Mouse (Mus musculus) midbrain, embryonic 15.5 days (tissue): ENCODE measurements at regions not wholly inside any gene's neighbourhood (a gene's known extent, or its start where the extent isn't known, plus 50 kb on each side); places are given as distances from the start of the nearest gene placed in this dataset.

Experiments used
- ATAC-seq: fragments of 200-750 bp; cut with Nextera tagmentation; replicated peaks from 2 replicates; pipeline ENCODE4 v1.8.0; 2017; ENCODE audit warnings: moderate TSS enrichment
- H3K27ac ChIP-seq: fragments of 300-500 bp; sonication (generic); 2 replicates; pipeline ENCODE4 v1.5.1; 2015; ENCODE audit warnings: mild to moderate bottlenecking, inconsistent platforms
- H3K27me3 ChIP-seq: fragments of 300-500 bp; sonication (generic); replicated peaks from 2 replicates; pipeline ENCODE4 v1.6.1; 2015; ENCODE audit warnings: inconsistent platforms
- H3K36me3 ChIP-seq: fragments of 300-500 bp; sonication (generic); replicated peaks from 2 replicates; pipeline ENCODE4 v1.6.1; 2015; ENCODE audit warnings: inconsistent platforms
- H3K4me1 ChIP-seq: fragments of 300-500 bp; sonication (generic); 2 replicates; pipeline ENCODE4 v1.6.1; 2015; ENCODE audit warnings: inconsistent platforms
- H3K4me2 ChIP-seq: fragments of 300-500 bp; sonication (generic); 2 replicates; pipeline ENCODE4 v1.6.1; 2015; ENCODE audit warnings: inconsistent platforms, mild to moderate bottlenecking, moderate library complexity
- H3K4me3 ChIP-seq: fragments of 300-500 bp; sonication (generic); 2 replicates; pipeline ENCODE4 v1.5.1; 2015; ENCODE audit warnings: mild to moderate bottlenecking, inconsistent platforms
- H3K9ac ChIP-seq: fragments of 300-500 bp; sonication (generic); 2 replicates; pipeline ENCODE4 v1.6.1; 2015; ENCODE audit warnings: mild to moderate bottlenecking, inconsistent platforms
- H3K9me3 ChIP-seq: fragments of 300-500 bp; sonication (generic); 2 replicates; pipeline ENCODE4 v1.6.1; 2016; ENCODE audit warnings: inconsistent platforms
- WGBS: fragments of 180-500 bp; shearing (Covaris S2); methylation state at CpG from one replicate; pipeline ENCODE4 v1.1.7; 2015; ENCODE audit warnings: mixed read lengths; 5-methylcytosine and 5-hydroxymethylcytosine counted together

DNA sequence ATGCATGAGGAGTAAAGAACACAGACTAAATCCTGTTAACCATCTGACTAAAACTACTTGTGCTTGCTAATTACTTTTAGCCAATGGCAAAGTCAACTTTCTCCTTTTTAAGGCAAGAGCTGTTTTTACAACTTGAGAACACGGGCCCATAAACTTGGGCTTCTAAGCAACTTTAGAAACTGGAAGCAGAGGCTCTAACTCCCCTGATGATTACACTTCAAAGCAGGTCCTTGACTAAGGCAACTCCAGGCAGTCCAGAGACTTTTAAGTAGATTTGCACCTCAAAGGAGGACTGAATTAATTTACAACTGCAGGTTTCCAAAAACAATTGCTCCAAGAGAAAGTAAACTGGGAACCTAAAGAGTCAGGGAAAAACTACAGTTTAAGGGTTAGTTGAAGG is 52.8 kb upstream of the A730009L09Rik start:
- Histone ChIP-seq H3K27me3 (no peaks in the 10 kb centered on the region), H3K27ac (no peak overlapping the region), H3K9ac (no peak overlapping the region), H3K4me1 (no peaks in the 10 kb centered on the region), H3K36me3 (no peaks in the 10 kb centered on the region), H3K4me2 (no peak overlapping the region), H3K4me3 (no peak overlapping the region), H3K9me3 (no peaks in the 10 kb centered on the region)
- WGBS = 5% methylated on average over 1 of the region's 1 CpGs
- no peak for ATAC-seq
